Mouse (Mus musculus) myocyte (in vitro differentiated cells): ENCODE results near the gene Larp6.

ENCODE experiments used
- CEBPB ChIP-seq: IDR thresholded peaks from 2 replicates; pipeline ENCODE4 v1.6.1; 2011; ENCODE audit warnings: mild to moderate bottlenecking, moderate library complexity; ENCODE audit not compliant: poor library complexity, insufficient read depth, severe bottlenecking
- E2F4 ChIP-seq: IDR thresholded peaks from one replicate; pipeline ENCODE4 v1.6.1; 2011; ENCODE audit warnings: mild to moderate bottlenecking, control low read depth, moderate library complexity; ENCODE audit not compliant: insufficient read depth
- MAX ChIP-seq: IDR thresholded peaks from one replicate; pipeline ENCODE4 v1.6.1; 2011; ENCODE audit warnings: low read depth, mild to moderate bottlenecking, control low read depth
- MYOD1 ChIP-seq, 3 experiments: IDR thresholded peaks; one replicate each; pipeline ENCODE4 v1.6.1; 2011; ENCODE audit warnings: control low read depth in 2 of 3, low read depth in 2 of 3, mild to moderate bottlenecking in 2 of 3, moderate library complexity in 1 of 3; ENCODE audit not compliant: insufficient read length in 2 of 3, control insufficient read depth in 1 of 3
- MYOG ChIP-seq, 3 experiments: IDR thresholded peaks; one replicate each; pipeline ENCODE4 v1.6.1; 2011; ENCODE audit warnings: control low read depth in 2 of 3, low read depth in 2 of 3, mild to moderate bottlenecking in 2 of 3; ENCODE audit not compliant: insufficient read length in 2 of 3, control insufficient read depth in 1 of 3, insufficient read depth in 1 of 3
- POLR2A ChIP-seq: IDR thresholded peaks from one replicate; pipeline ENCODE4 v1.6.1; 2011; ENCODE audit warnings: low read depth, mild to moderate bottlenecking, control low read depth, moderate library complexity; ENCODE audit not compliant: insufficient read length
- POLR2AphosphoS2 ChIP-seq: IDR thresholded peaks from one replicate; pipeline ENCODE4 v1.6.1; 2011; ENCODE audit warnings: low read depth, control low read depth; ENCODE audit not compliant: insufficient read length
- REST ChIP-seq: IDR thresholded peaks from one replicate; pipeline ENCODE4 v1.6.1; 2011; ENCODE audit warnings: mild to moderate bottlenecking, control low read depth, moderate library complexity; ENCODE audit not compliant: insufficient read depth, insufficient read length
- SRF ChIP-seq: IDR thresholded peaks from one replicate; pipeline ENCODE4 v1.6.1; 2011; ENCODE audit warnings: low read depth; ENCODE audit not compliant: control insufficient read depth, insufficient read length
- TCF12 ChIP-seq: IDR thresholded peaks from one replicate; pipeline ENCODE4 v1.6.1; 2011; ENCODE audit warnings: mild to moderate bottlenecking, control low read depth; ENCODE audit not compliant: poor library complexity, insufficient read depth, severe bottlenecking
- TCF3 ChIP-seq: IDR thresholded peaks from one replicate; pipeline ENCODE4 v1.6.1; 2011; ENCODE audit warnings: low read depth, control low read depth; ENCODE audit not compliant: insufficient read length

DNA sequence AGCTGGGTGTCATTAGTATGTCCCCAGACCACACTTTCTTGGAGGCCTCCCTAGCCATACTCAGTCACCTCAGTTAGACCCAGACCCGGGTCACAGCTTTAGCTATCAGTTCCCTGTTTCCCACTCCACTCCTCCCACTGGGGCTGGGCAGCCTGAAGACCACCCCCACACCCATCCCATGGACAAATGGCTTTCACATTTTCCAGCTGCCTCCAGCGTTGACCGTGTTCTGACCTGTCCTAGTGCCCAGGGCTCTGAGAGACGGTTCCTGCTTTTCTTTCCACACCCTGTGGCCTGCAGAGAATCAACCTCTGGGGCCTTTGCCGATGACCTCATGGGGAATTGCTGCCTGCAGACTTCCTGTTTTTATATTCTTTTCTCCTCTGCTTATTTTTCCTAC is 45.0 kb downstream of the Larp6 start:
- no peak for TF ChIP-seq POLR2A
- TF ChIP-seq MYOG (IDR thresholded peaks at IDR 0.05; ENCODE audit: control insufficient read depth in 1 of 3, insufficient read depth in 1 of 3, insufficient read length in 2 of 3, low read depth in 2 of 3) = no peak
- no peak for TF ChIP-seq MYOD1 (IDR thresholded peaks at IDR 0.05; ENCODE audit: control insufficient read depth in 1 of 3, insufficient read length in 2 of 3, low read depth in 2 of 3)
- no peak for TF ChIP-seq TCF12
- TF ChIP-seq E2F4 = no peak
- TF ChIP-seq POLR2AphosphoS2 = no peak
- no peak for TF ChIP-seq CEBPB
- TF ChIP-seq REST = no peak
- TF ChIP-seq SRF = no peak
- no peak for TF ChIP-seq TCF3
- TF ChIP-seq MAX = no peak
